Mouse (Mus musculus) CH12.LX (cell line): ENCODE results near the gene Triobp. TPM values are rescaled to one million over a fixed set of nuclear protein-coding genes. Genes with fewer than 3 reads are reported as not detected.

Experiments used
- DNase-seq: peaks from one replicate; pipeline ENCODE4 v3.0.0-alpha.2; 2013; ENCODE audit errors: extremely low read depth
- H3K27ac ChIP-seq: 2 replicates; pipeline ENCODE4 v1.5.1; 2012; ENCODE audit warnings: low read depth, mild to moderate bottlenecking, control low read depth, moderate library complexity; ENCODE audit not compliant: insufficient read depth
- H3K27me3 ChIP-seq: replicated peaks from 2 replicates; pipeline ENCODE3; 2012; ENCODE audit warnings: inconsistent platforms
- H3K36me3 ChIP-seq, 2 experiments: replicated peaks in 1 of 2; 2 replicates each; pipeline versions ENCODE3 to v1.6.1; 2012; ENCODE audit warnings: inconsistent platforms in 1 of 2, low read length in 1 of 2, mild to moderate bottlenecking in 1 of 2, mixed read lengths in 1 of 2, moderate library complexity in 1 of 2; ENCODE audit not compliant: control insufficient read depth in 1 of 2, insufficient read depth in 1 of 2
- H3K4me1 ChIP-seq, 2 experiments: 2 replicates each; pipeline ENCODE4 v1.6.1; 2012; ENCODE audit warnings: inconsistent platforms in 1 of 2, moderate library complexity in 1 of 2; ENCODE audit not compliant: insufficient read depth in 2 of 2, control insufficient read depth in 1 of 2
- H3K4me2 ChIP-seq: 2 replicates; pipeline ENCODE4 v1.6.1; 2012; ENCODE audit warnings: low read depth, mild to moderate bottlenecking, control low read depth; ENCODE audit not compliant: poor library complexity, insufficient read depth, severe bottlenecking
- H3K4me3 ChIP-seq, 3 experiments: fragments of 150-350 bp in 1 of 3; sonication (generic) in 1 of 3; replicated peaks in 1 of 3; 2 replicates each; pipeline versions ENCODE3 to v1.5.1; 2011 to 2012; ENCODE audit warnings: low read depth in 2 of 3, low read length in 2 of 3, mild to moderate bottlenecking in 2 of 3, moderate library complexity in 2 of 3, control low read depth in 1 of 3, improper control_type of control experiment in 1 of 3, inconsistent platforms in 1 of 3, mixed read lengths in 1 of 3; ENCODE audit not compliant: poor library complexity in 1 of 3
- H3K79me2 ChIP-seq: replicated peaks from 2 replicates; pipeline ENCODE4 v1.6.1; 2012; ENCODE audit warnings: mild to moderate bottlenecking, moderate library complexity; ENCODE audit not compliant: control insufficient read depth, poor library complexity, insufficient read depth, severe bottlenecking; ENCODE audit errors: extremely low read depth
- H3K9ac ChIP-seq: 2 replicates; pipeline ENCODE4 v1.6.1; 2012; ENCODE audit warnings: low read depth, mild to moderate bottlenecking, control low read depth, moderate library complexity; ENCODE audit not compliant: insufficient read depth
- H3K9me3 ChIP-seq: replicated peaks from 2 replicates; pipeline ENCODE3; 2012; ENCODE audit warnings: low read length, inconsistent platforms, mixed read lengths
- BHLHE40 ChIP-seq: IDR thresholded peaks from 2 replicates; pipeline ENCODE4 v1.6.1; 2011; ENCODE audit warnings: mild to moderate bottlenecking, low read depth, low read length, improper control_type of control experiment
- CTCF ChIP-seq, 2 experiments: IDR thresholded peaks in 1 of 2; conservative IDR thresholded peaks in 1 of 2; 2 replicates each; pipeline ENCODE4 v1.5.1; 2011 to 2012; ENCODE audit warnings: low read depth in 2 of 2, low read length in 2 of 2, improper control_type of control experiment in 1 of 2, inconsistent platforms in 1 of 2, mild to moderate bottlenecking in 1 of 2, moderate library complexity in 1 of 2
- EP300 ChIP-seq: IDR thresholded peaks from 2 replicates; pipeline ENCODE4 v1.6.1; 2011; ENCODE audit warnings: low read length, improper control_type of control experiment
- ETS1 ChIP-seq: conservative IDR thresholded peaks from 2 replicates; pipeline ENCODE4 v1.6.1; 2012; ENCODE audit warnings: low read depth, mild to moderate bottlenecking, inconsistent platforms, low read length, improper control_type of control experiment, moderate library complexity
- IRF4 ChIP-seq: IDR thresholded peaks from 2 replicates; pipeline ENCODE4 v1.6.1; 2014; ENCODE audit warnings: low read depth, mild to moderate bottlenecking, inconsistent platforms, low read length, improper control_type of control experiment
- JUND ChIP-seq: conservative IDR thresholded peaks from 2 replicates; pipeline ENCODE4 v1.6.1; 2011; ENCODE audit warnings: low read depth, low read length, improper control_type of control experiment
- MAFK ChIP-seq: IDR thresholded peaks from 2 replicates; pipeline ENCODE4 v1.6.1; 2011; ENCODE audit warnings: low read length, improper control_type of control experiment; ENCODE audit not compliant: insufficient replicate concordance
- MAX ChIP-seq: IDR thresholded peaks from 2 replicates; pipeline ENCODE4 v1.6.1; 2011; ENCODE audit warnings: low read length, improper control_type of control experiment
- MEF2A ChIP-seq: IDR thresholded peaks from 2 replicates; pipeline ENCODE4 v1.6.1; 2014; ENCODE audit warnings: low read depth, mild to moderate bottlenecking, inconsistent platforms, low read length, improper control_type of control experiment, borderline replicate concordance
- MXI1 ChIP-seq: IDR thresholded peaks from 2 replicates; pipeline ENCODE4 v1.6.1; 2011; ENCODE audit warnings: mild to moderate bottlenecking, low read depth, low read length, improper control_type of control experiment
- MYC ChIP-seq: IDR thresholded peaks from 2 replicates; pipeline ENCODE4 v1.6.1; 2011; ENCODE audit warnings: low read depth, mild to moderate bottlenecking, improper control_type of control experiment, low read length
- NELFE ChIP-seq: IDR thresholded peaks from 2 replicates; pipeline ENCODE4 v1.6.1; 2011; ENCODE audit warnings: low read depth, low read length, improper control_type of control experiment
- PAX5 ChIP-seq: IDR thresholded peaks from 2 replicates; pipeline ENCODE4 v1.6.1; 2012; ENCODE audit warnings: low read length, inconsistent platforms, mixed read lengths
- POLR2A ChIP-seq: IDR thresholded peaks from 2 replicates; pipeline ENCODE4 v1.6.1; 2011; ENCODE audit warnings: low read depth, mild to moderate bottlenecking, improper control_type of control experiment, low read length
- POLR2AphosphoS2 ChIP-seq: IDR thresholded peaks from 2 replicates; pipeline ENCODE4 v1.6.1; 2011; ENCODE audit warnings: low read depth, low read length, improper control_type of control experiment
- RAD21 ChIP-seq: IDR thresholded peaks from 2 replicates; pipeline ENCODE4 v1.6.1; 2011; ENCODE audit warnings: low read depth, mild to moderate bottlenecking, low read length, improper control_type of control experiment, moderate library complexity
- RCOR1 ChIP-seq: conservative IDR thresholded peaks from 2 replicates; pipeline ENCODE4 v1.6.1; 2012; ENCODE audit warnings: low read depth, mild to moderate bottlenecking, inconsistent platforms, low read length, improper control_type of control experiment
- SMC3 ChIP-seq: IDR thresholded peaks from 2 replicates; pipeline ENCODE4 v1.6.1; 2011; ENCODE audit warnings: low read depth, low read length, improper control_type of control experiment
- TBP ChIP-seq: conservative IDR thresholded peaks from 2 replicates; pipeline ENCODE4 v1.6.1; 2011; ENCODE audit warnings: low read depth, low read length, improper control_type of control experiment
- TCF12 ChIP-seq: IDR thresholded peaks from 2 replicates; pipeline ENCODE4 v1.6.1; 2014; ENCODE audit warnings: low read depth, mild to moderate bottlenecking, inconsistent platforms, low read length, improper control_type of control experiment
- UBTF ChIP-seq: IDR thresholded peaks from 2 replicates; pipeline ENCODE4 v1.6.1; 2012; ENCODE audit warnings: low read depth, mild to moderate bottlenecking, inconsistent platforms, low read length, improper control_type of control experiment, moderate library complexity
- USF1 ChIP-seq: IDR thresholded peaks from 2 replicates; pipeline ENCODE4 v1.6.1; 2014; ENCODE audit warnings: low read depth, mild to moderate bottlenecking, inconsistent platforms, low read length, improper control_type of control experiment
- USF2 ChIP-seq: conservative IDR thresholded peaks from 2 replicates; pipeline ENCODE4 v1.6.1; 2011; ENCODE audit warnings: low read depth, low read length, improper control_type of control experiment
- ZMIZ1 ChIP-seq: IDR thresholded peaks from 2 replicates; pipeline ENCODE4 v1.6.1; 2012; ENCODE audit warnings: low read depth, mild to moderate bottlenecking, inconsistent platforms, low read length, improper control_type of control experiment
- dilution Hi-C: fragments of 300-500 bp; cut with MboI; formaldehyde crosslinking; loops from 2 replicates; pipeline ENCODE4 v1.14.3; 2020; ENCODE audit warnings: low sequenced_read_pairs; ENCODE audit not compliant: extremely low pct_unique_long_range_greater_than_20kb, extremely low pct_ligation_motif_present
- in situ Hi-C: fragments of 300-500 bp; cut with MboI; formaldehyde crosslinking; loops from 3 replicates; pipeline ENCODE4 v1.14.3; 2019; ENCODE audit warnings: low sequenced_read_pairs, low pct_ligation_motif_present, low pct_unique_long_range_greater_than_20kb, mixed read lengths
- polyA plus RNA-seq: library from polyadenylated mRNA; unstranded; fragments of >175 nt; gene quantifications from 2 replicates; pipeline ENCODE4 v1.2.1, GENCODE M21; 2012; ENCODE audit warnings: low read depth; ENCODE audit not compliant: insufficient read length
- total RNA-seq, 2 experiments: library from RNA; depleted of rRNA; stranded (reverse); fragments of 300-350 nt in 1 of 2; fragments of >200 nt in 1 of 2; gene quantifications; 2 replicates each; pipeline ENCODE4 v1.2.3; 2012 to 2014

Triobp gene
- total and polyA plus RNA-seq, 3 experiments = 11.5 to 31.0 (median 25.5) TPM

- in situ Hi-C loops (no loop called here), dilution Hi-C loops (no loop called here)
- no peaks in the 10 kb centered on the region for H3K9me3 ChIP-seq
- H3K79me2 ChIP-seq = no peaks in the 10 kb centered on the region
- H3K36me3 ChIP-seq = no peaks in the 10 kb centered on the region
- H3K4me1 ChIP-seq = no peaks in the 10 kb centered on the region
- H3K4me3 ChIP-seq = no peak overlapping the region
- peaks cover 33% of the 10 kb centered on the region for H3K27me3 ChIP-seq
- H3K27ac ChIP-seq = no peak overlapping the region
- TF ChIP-seq SMC3 (no peak), MXI1 (no peak), MEF2A (no peak), CTCF (conservative IDR thresholded peaks at IDR 0.05 in 1 of 2, IDR thresholded peaks at IDR 0.05 in 1 of 2; ENCODE audit: low read depth in 2 of 2, low read length in 2 of 2) (no peak), MAX (no peak), ZMIZ1 (no peak), USF2 (no peak), POLR2AphosphoS2 (no peak), POLR2A (no peak), MYC (no peak), ETS1 (no peak), JUND (no peak), EP300 (no peak), MAFK (no peak), PAX5 (no peak), BHLHE40 (no peak), TCF12 (no peak), RCOR1 (no peak), UBTF (no peak)
- no peak for DNase-seq
- no peak overlapping the region for H3K4me2 ChIP-seq
- H3K9ac ChIP-seq = no peak overlapping the region
Observed at GRCm38 (mm10) chr15:79018191-79018590, 70.7 kb downstream of the Triobp start.

- dilution Hi-C loops (no loop called here), in situ Hi-C loops (no loop called here)
- H3K27ac ChIP-seq = no peak overlapping the region
- H3K9ac ChIP-seq = no peak overlapping the region
- no peaks in the 10 kb centered on the region for H3K4me1 ChIP-seq
- no peak overlapping the region for H3K4me2 ChIP-seq
- peaks cover 39% of the 10 kb centered on the region for H3K27me3 ChIP-seq
- no peaks in the 10 kb centered on the region for H3K9me3 ChIP-seq
- H3K4me3 ChIP-seq = no peak overlapping the region
- H3K79me2 ChIP-seq = no peaks in the 10 kb centered on the region
- TF ChIP-seq ETS1 (no peak), NELFE (no peak), USF1 (no peak), CTCF (conservative IDR thresholded peaks at IDR 0.05 in 1 of 2, IDR thresholded peaks at IDR 0.05 in 1 of 2; ENCODE audit: low read depth in 2 of 2, low read length in 2 of 2) (peak in 1 of 2 experiments; percentile 45; a peak in 2 of 4 replicates), IRF4 (no peak), MAX (no peak), RAD21 (peak; percentile 35), TBP (no peak)
- DNase-seq = no peak
- H3K36me3 ChIP-seq = no peaks in the 10 kb centered on the region
Observed at GRCm38 (mm10) chr15:79018886-79019285, 71.4 kb downstream of the Triobp start.
